Mouse (Mus musculus) heart, postnatal 25 days (tissue): ENCODE data around the gene Pdhb. TPM values are rescaled to one million over a fixed set of nuclear protein-coding genes. Genes with fewer than 3 reads are reported as not detected.
"Not testable (repeated sequence)": the region's sequence is repeated elsewhere in the genome, so short reads cannot be mapped to it uniquely, and the experiment has no call there.

Experiments used
- DNase-seq: peaks from one replicate; pipeline ENCODE4 v3.0.0; 2022; ENCODE audit warnings: low spot score
- intact Hi-C: fragments of 180-260 bp; cut with DNase I; formaldehyde crosslinking; loops from one replicate; pipeline ENCODE4 v1.15.1; 2025
- total RNA-seq, 2 experiments: library from RNA; stranded (reverse); gene quantifications; 2 replicates each; pipeline ENCODE4 v1.2.3; 2021

The Pdhb gene
- total RNA-seq, 2 experiments from 2014 or later, result 896 to 959 TPM

GRCm38 (mm10) chr14:8145594-8146558, 26.9 kb downstream of the Pdhb start:
- intact Hi-C loops, result no loop called here

GRCm38 (mm10) chr14:8141131-8141530, 31.7 kb downstream of the Pdhb start:
- DNase-seq, result no peak
- intact Hi-C loops, result no loop called here

More at GRCm38 (mm10) chr14:8145594-8146558, 26.9 kb downstream of the Pdhb start:
- no peak for DNase-seq

- intact Hi-C loops, result loop anchor here (5.0 kb wide), 1 partner anchor 38 kb away; no protein-coding TSS in a partner anchor
- DNase-seq, result no peak
Observed at GRCm38 (mm10) chr14:8139724-8140710, 32.8 kb downstream of the Pdhb start.

- DNase-seq, result no peak
- intact Hi-C loops, result loop anchor here (5.0 kb wide), 1 partner anchor 33 kb away; no protein-coding TSS in a partner anchor
Observed at GRCm38 (mm10) chr14:8135130-8135529, 37.7 kb downstream of the Pdhb start.

GRCm38 (mm10) chr14:8134234-8134633, 38.6 kb downstream of the Pdhb start:
- intact Hi-C loops, result no loop called here
- DNase-seq, result no peak

GRCm38 (mm10) chr14:8132789-8133188, 40.0 kb downstream of the Pdhb start:
- no peak for DNase-seq
- intact Hi-C loops, result no loop called here

- no peak for DNase-seq
- intact Hi-C loops, result no loop called here
Observed at GRCm38 (mm10) chr14:8127971-8128370, 44.9 kb downstream of the Pdhb start.

- intact Hi-C loops, result no loop called here
- DNase-seq, result no peak
Observed at GRCm38 (mm10) chr14:8124046-8124881, 48.6 kb downstream of the Pdhb start.

GRCm38 (mm10) chr14:8123611-8124010, 49.2 kb downstream of the Pdhb start:
- intact Hi-C loops, DNase-seq: not testable (repeated sequence)

- DNase-seq, result no peak
- intact Hi-C loops, result no loop called here
Observed at GRCm38 (mm10) chr14:8123141-8123540, 49.7 kb downstream of the Pdhb start.

GRCm38 (mm10) chr14:8119904-8120303, 52.9 kb downstream of the Pdhb start:
- intact Hi-C loops, result no loop called here
- DNase-seq, result no peak

GRCm38 (mm10) chr14:8119454-8119853, 53.4 kb downstream of the Pdhb start:
- intact Hi-C loops, result no loop called here
- no peak for DNase-seq

GRCm38 (mm10) chr14:8117371-8117770, 55.5 kb downstream of the Pdhb start:
- intact Hi-C loops, result no loop called here
- no peak for DNase-seq

Other genes with a start within 250 kb of the Pdhb start
- gene Gm45521, start 215.7 kb downstream of the Pdhb start, total RNA-seq, result not detected
- gene Dnase1l3, start 178.5 kb downstream of the Pdhb start, total RNA-seq, result under 1 TPM in 1 of 2 experiments, not detected in 1; 0.06 TPM
- gene Abhd6, start 170.1 kb downstream of the Pdhb start, total RNA-seq, result 1 to 10 TPM; 7.3 to 8.1 TPM
- gene Rpp14, start 92.7 kb downstream of the Pdhb start, total RNA-seq, result 10 to 100 TPM; 19.0 to 23.8 TPM
- 10 to 100 TPM; 20.0 to 23.2 TPM for gene Pxk, start 74.8 kb downstream of the Pdhb start, total RNA-seq
- gene Kctd6, start 41.1 kb upstream of the Pdhb start, total RNA-seq, result 1 to 10 TPM; 9.0 to 9.3 TPM
- under 1 TPM in 1 of 2 experiments, not detected in 1; 0.34 TPM for gene Acox2, start 86.3 kb upstream of the Pdhb start, total RNA-seq
- 10 to 100 TPM in 1 of 2 experiments, 1 to 10 TPM in 1; 4.8 to 10.6 TPM for gene Fam107a, start 145.0 kb upstream of the Pdhb start, total RNA-seq
- gene Oit1, start 205.7 kb upstream of the Pdhb start, total RNA-seq, result not detected